Mouse (Mus musculus): ENCODE data around the gene Rfwd3. TPM values are rescaled to one million over a fixed set of nuclear protein-coding genes. Genes with fewer than 3 reads are reported as not detected.

The Rfwd3 gene
- total RNA-seq (2014; rRNA removed) = 19.4 and 19.5 TPM in 2 replicates
- 7.2 and 11.1 TPM in 2 replicates for polyA plus RNA-seq (2015; fragmentation: Nextera tagmentation; extraction: Ambion mirVana)

GRCm38 (mm10) chr8:111299821-111300568 is at the start of gene Rfwd3:
TSS of gene Rfwd3 (minus strand) at chr8:111300222.
- no peaks in the 10 kb centered on the region for H3K27me3 ChIP-seq (ENCODE audit: insufficient read depth, low read length)
- peak; percentile 96 for DNase-seq
- peak; percentile 99 for ATAC-seq
- H3K9me3 ChIP-seq (ENCODE audit: low read length) = no peaks in the 10 kb centered on the region
- no peaks in the 10 kb centered on the region for H3K4me1 ChIP-seq (ENCODE audit: insufficient read depth)
- no peak within 1 kb of the TSS for H3K27ac ChIP-seq (ENCODE audit: low read depth, low read length)
- H3K9ac ChIP-seq = peak within 1 kb of the TSS; percentile 70
- TF ChIP-seq CTCF (IDR thresholded peaks at IDR 0.05; ENCODE audit: low read depth) = peak; percentile 50
- no peaks in the 10 kb centered on the region for H3K36me3 ChIP-seq (ENCODE audit: insufficient read depth)
- H3K4me2 ChIP-seq (ENCODE audit: low read depth) = peak within 1 kb of the TSS; percentile 69
- peak within 1 kb of the TSS; percentile 98 for H3K4me3 ChIP-seq (ENCODE audit: low read depth, low read length)
- under 1% methylated on average over 64 of the region's 67 CpGs for WGBS

- peak; percentile 92 for TF ChIP-seq CTCF (IDR thresholded peaks at IDR 0.05; ENCODE audit: low read depth)
- Histone ChIP-seq H3K27me3 (ENCODE audit: insufficient read depth, low read length) (peaks cover 4% of the 10 kb centered on the region), H3K27ac (ENCODE audit: low read depth, low read length) (no peak overlapping the region), H3K4me1 (ENCODE audit: insufficient read depth) (no peaks in the 10 kb centered on the region), H3K9me3 (ENCODE audit: low read length) (no peaks in the 10 kb centered on the region), H3K36me3 (ENCODE audit: insufficient read depth) (no peaks in the 10 kb centered on the region), H3K4me3 (ENCODE audit: low read depth, low read length) (no peak overlapping the region), H3K9ac (no peak overlapping the region), H3K4me2 (ENCODE audit: low read depth) (no peak overlapping the region)
- WGBS = 16% methylated on average over 5 of the region's 5 CpGs
- ATAC-seq (peak; percentile 62; the same call in 1 of the 2 replicates), DNase-seq (peak; percentile 79)
Observed at GRCm38 (mm10) chr8:111343225-111343624, 43.2 kb upstream of the Rfwd3 start.

GRCm38 (mm10) chr8:111340186-111340585 is 40.2 kb upstream of the Rfwd3 start:
- no peak for TF ChIP-seq CTCF (IDR thresholded peaks at IDR 0.05; ENCODE audit: low read depth)
- Histone ChIP-seq H3K9me3 (ENCODE audit: low read length) (no peaks in the 10 kb centered on the region), H3K4me3 (ENCODE audit: low read depth, low read length) (no peak overlapping the region), H3K4me1 (ENCODE audit: insufficient read depth) (no peaks in the 10 kb centered on the region), H3K36me3 (ENCODE audit: insufficient read depth) (no peaks in the 10 kb centered on the region), H3K4me2 (ENCODE audit: low read depth) (no peak overlapping the region), H3K9ac (no peak overlapping the region), H3K27me3 (ENCODE audit: insufficient read depth, low read length) (peaks cover 14% of the 10 kb centered on the region), H3K27ac (ENCODE audit: low read depth, low read length) (no peak overlapping the region)
- ATAC-seq (no peak), DNase-seq (no peak)
- WGBS = 74% methylated on average over 3 of the region's 3 CpGs

- ATAC-seq (no peak), DNase-seq (no peak)
- Histone ChIP-seq H3K27ac (ENCODE audit: low read depth, low read length) (no peak overlapping the region), H3K36me3 (ENCODE audit: insufficient read depth) (no peaks in the 10 kb centered on the region), H3K27me3 (ENCODE audit: insufficient read depth, low read length) (peaks cover 14% of the 10 kb centered on the region), H3K4me2 (ENCODE audit: low read depth) (peak overlapping the region; percentile 48), H3K9me3 (ENCODE audit: low read length) (no peaks in the 10 kb centered on the region), H3K4me1 (ENCODE audit: insufficient read depth) (no peaks in the 10 kb centered on the region), H3K9ac (0 out of 2 replicates have a peak overlapping the region, but pooled peaks have one; percentile 3), H3K4me3 (ENCODE audit: low read depth, low read length) (peak overlapping the region; percentile 33)
- no peak for TF ChIP-seq CTCF (IDR thresholded peaks at IDR 0.05; ENCODE audit: low read depth)
- 44% methylated on average over 12 of the region's 12 CpGs for WGBS
Observed at GRCm38 (mm10) chr8:111338370-111339208, 38.6 kb upstream of the Rfwd3 start.

GRCm38 (mm10) chr8:111337890-111338347 is 37.9 kb upstream of the Rfwd3 start, which contains the start of gene Mlkl:
TSS of gene Mlkl (minus strand) at chr8:111338177.
- peak within 1 kb of the TSS; percentile 33 for H3K4me3 ChIP-seq (ENCODE audit: low read depth, low read length)
- H3K27ac ChIP-seq (ENCODE audit: low read depth, low read length) = no peak within 1 kb of the TSS
- H3K9ac ChIP-seq = 0 out of 2 replicates have a peak within 1 kb of the TSS, but pooled peaks have one; percentile 3
- peaks cover 14% of the 10 kb centered on the region for H3K27me3 ChIP-seq (ENCODE audit: insufficient read depth, low read length)
- ATAC-seq (no peak), DNase-seq (peak; percentile 22)
- no peak for TF ChIP-seq CTCF (IDR thresholded peaks at IDR 0.05; ENCODE audit: low read depth)
- H3K4me1 ChIP-seq (ENCODE audit: insufficient read depth) = no peaks in the 10 kb centered on the region
- WGBS = under 1% methylated on average over 29 of the region's 29 CpGs
- H3K4me2 ChIP-seq (ENCODE audit: low read depth) = peak within 1 kb of the TSS; percentile 48
- no peaks in the 10 kb centered on the region for H3K9me3 ChIP-seq (ENCODE audit: low read length)
- H3K36me3 ChIP-seq (ENCODE audit: insufficient read depth) = no peaks in the 10 kb centered on the region

- H3K9me3 ChIP-seq (ENCODE audit: low read length) = no peaks in the 10 kb centered on the region
- H3K27ac ChIP-seq (ENCODE audit: low read depth, low read length) = no peak overlapping the region
- DNase-seq = no peak
- H3K9ac ChIP-seq = no peak overlapping the region
- no peak for TF ChIP-seq CTCF (IDR thresholded peaks at IDR 0.05; ENCODE audit: low read depth)
- H3K4me3 ChIP-seq (ENCODE audit: low read depth, low read length) = peak overlapping the region; percentile 33
- no peaks in the 10 kb centered on the region for H3K4me1 ChIP-seq (ENCODE audit: insufficient read depth)
- whole genome bisulfite sequencing = 34% methylated on average over 17 of the region's 17 CpGs
- H3K27me3 ChIP-seq (ENCODE audit: insufficient read depth, low read length) = peaks cover 14% of the 10 kb centered on the region
- peak overlapping the region; percentile 48 for H3K4me2 ChIP-seq (ENCODE audit: low read depth)
- no peak for ATAC-seq
- no peaks in the 10 kb centered on the region for H3K36me3 ChIP-seq (ENCODE audit: insufficient read depth)
Observed at GRCm38 (mm10) chr8:111337311-111337889, 37.4 kb upstream of the Rfwd3 start.

All from forebrain, postnatal 0 days (tissue).